Mouse (Mus musculus): Measurements from ENCODE around the gene Ppfia3. TPM values are rescaled to one million over a fixed set of nuclear protein-coding genes. Genes with fewer than 3 reads are reported as not detected.

Gene Ppfia3
- total RNA-seq, 2 experiments from 2014 or later: 129 to 134 TPM

DNA sequence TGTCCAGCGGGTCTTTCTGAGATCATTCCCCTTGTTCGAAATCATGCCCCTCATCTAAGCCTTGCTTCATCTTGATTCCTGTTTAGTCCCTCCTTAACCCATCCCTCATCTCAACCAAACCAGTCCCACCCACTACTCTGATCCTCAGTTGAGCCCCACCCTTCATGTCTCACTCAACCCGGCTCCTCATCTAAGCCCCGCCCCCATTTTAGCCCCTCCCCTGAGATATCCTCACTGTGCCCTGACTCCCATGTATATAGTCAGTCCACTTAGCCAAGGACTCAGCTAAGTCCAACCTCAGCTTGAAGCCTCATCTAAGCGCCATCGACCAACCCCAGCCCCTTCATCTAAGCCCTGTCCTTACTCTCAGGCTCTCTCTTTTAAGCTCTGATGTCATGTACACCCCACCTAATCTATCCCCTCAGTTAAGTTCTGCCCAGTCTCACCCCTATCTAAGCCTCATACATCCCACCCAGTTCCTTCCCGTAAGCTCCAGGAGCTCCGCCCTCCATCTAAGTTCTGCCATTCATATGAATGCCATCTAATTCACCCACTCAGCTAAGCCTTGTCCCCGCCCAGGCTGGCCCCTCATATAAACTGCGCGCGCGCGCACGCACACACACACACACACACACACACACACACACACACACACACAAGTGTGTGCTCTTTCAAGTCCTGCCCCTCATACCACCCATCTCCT lies 11.3 kb downstream of the Ppfia3 start:
- DNase-seq (ENCODE audit: extremely low spot score in 1 of 2, low spot score in 1 of 2): no peak

GRCm38 (mm10) chr7:45353041-45353440 lies 13.8 kb downstream of the Ppfia3 start:
- no peak for DNase-seq (ENCODE audit: extremely low spot score in 1 of 2, low spot score in 1 of 2)

- DNase-seq (ENCODE audit: extremely low spot score in 1 of 2, low spot score in 1 of 2): no peak
Measured at GRCm38 (mm10) chr7:45346905-45347304, 19.9 kb downstream of the Ppfia3 start.

- DNase-seq (ENCODE audit: extremely low spot score in 1 of 2, low spot score in 1 of 2): peak in 1 of 2 experiments; percentile 39
Measured at GRCm38 (mm10) chr7:45343543-45343942, 23.3 kb downstream of the Ppfia3 start.

DNA sequence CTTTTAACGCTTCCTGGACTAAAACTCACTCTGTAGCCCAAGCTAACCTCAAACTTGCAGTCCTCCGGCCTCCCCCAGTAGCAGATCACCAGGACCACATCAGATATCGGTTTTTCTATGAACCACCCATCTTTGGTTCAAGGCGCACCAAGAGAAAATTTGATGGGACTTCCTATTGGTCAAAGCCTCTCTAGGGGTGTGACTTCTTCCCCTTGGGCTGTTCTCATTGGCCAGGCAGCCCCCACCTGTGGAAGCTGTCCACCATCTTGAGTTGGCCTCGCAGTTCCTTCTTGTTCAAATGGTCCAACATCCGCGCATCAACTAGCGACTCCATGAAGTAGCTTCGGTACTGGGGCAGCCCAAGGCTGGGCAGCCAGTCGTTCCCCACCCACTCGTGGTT lies 24.7 kb downstream of the Ppfia3 start:
- no peak for DNase-seq (ENCODE audit: extremely low spot score in 1 of 2, low spot score in 1 of 2)

DNA sequence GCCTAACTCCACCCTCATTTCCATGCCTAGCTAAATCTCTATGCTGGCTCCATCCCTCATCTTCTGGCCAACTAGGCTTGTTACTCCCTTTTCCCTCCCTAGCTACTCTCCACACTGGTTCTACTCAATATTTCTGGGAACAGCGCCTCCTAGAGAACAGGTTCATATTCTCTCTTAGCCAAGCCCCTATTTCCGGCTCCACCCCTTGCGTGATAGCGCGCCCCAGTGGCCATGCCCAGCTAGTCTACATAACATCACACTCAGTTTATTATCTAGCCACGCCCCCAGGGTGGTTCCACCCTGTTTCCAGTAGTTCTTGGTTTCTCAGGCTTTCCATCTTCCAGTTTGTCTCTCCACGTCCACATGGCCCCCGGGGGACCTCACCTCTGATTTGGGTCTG lies 25.5 kb downstream of the Ppfia3 start:
- peak in 1 of 2 experiments; percentile 73 for DNase-seq (ENCODE audit: extremely low spot score in 1 of 2, low spot score in 1 of 2)

DNA sequence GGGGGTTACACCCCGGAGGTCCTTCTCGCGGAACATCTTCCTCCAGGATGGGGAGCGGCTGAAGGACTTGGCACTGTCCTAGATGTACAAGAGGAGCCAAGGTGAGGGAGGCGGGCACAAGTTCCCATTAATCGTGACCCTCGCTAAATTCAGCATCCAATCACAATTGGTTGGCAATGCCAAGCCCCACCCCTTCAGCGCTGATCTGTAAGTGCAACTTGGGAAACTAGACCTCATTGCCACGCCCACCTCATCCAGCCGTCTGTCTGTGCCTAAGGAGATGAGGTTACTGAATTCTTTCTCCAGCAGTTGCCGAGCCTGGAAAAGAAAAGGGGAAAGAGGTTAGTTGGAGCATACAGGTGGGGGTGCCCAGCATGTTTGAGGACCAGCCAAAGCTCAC lies 26.1 kb downstream of the Ppfia3 start:
- no peak for DNase-seq (ENCODE audit: extremely low spot score in 1 of 2, low spot score in 1 of 2)

GRCm38 (mm10) chr7:45340066-45340442 lies 26.8 kb downstream of the Ppfia3 start:
- DNase-seq (ENCODE audit: extremely low spot score in 1 of 2, low spot score in 1 of 2): no peak

GRCm38 (mm10) chr7:45339410-45340065 lies 27.3 kb downstream of the Ppfia3 start:
- DNase-seq (ENCODE audit: extremely low spot score in 1 of 2, low spot score in 1 of 2): no peak

- no peak for DNase-seq (ENCODE audit: extremely low spot score in 1 of 2, low spot score in 1 of 2)
Measured at GRCm38 (mm10) chr7:45338161-45338911, 28.5 kb downstream of the Ppfia3 start.

DNA sequence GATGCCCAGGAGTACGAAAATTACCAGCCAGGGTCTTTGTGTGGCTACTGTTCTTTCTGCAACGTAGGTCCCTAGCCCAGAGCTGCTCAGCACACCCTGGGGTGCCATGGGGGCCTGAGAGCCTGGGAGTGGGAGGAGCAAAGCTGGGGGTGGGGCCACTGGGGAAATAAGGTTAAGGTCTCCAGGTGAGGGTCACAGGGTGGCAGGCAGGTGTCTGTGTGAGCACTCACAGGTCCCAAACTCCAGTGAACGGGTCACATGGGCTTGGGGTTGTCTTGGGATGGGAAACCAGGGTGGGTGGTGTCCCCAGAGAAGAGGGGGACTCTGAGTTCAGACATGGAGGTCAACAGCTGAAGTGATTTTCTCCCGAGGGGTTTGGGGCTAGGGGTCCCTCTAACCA lies 29.4 kb downstream of the Ppfia3 start:
- DNase-seq (ENCODE audit: extremely low spot score in 1 of 2, low spot score in 1 of 2): no peak

DNA sequence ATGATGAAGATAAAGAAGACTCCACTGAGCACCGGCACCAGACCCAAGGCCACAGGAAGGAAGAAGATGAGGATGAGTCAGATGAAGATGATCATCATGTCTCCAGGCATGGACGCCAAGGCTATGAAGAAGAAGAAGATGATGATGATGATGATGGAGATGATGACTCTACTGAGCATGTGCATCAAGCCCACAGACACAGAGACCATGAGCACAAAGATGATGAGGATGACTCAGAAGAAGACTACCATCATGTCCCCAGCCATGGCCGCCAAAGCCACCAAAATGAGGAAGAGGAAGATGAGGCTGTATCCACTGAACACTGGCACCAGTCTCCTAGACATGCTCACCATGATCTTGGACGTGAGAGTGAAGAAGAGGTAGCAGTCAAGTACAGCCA lies 30.5 kb downstream of the Ppfia3 start:
- no peak for DNase-seq (ENCODE audit: extremely low spot score in 1 of 2, low spot score in 1 of 2)

GRCm38 (mm10) chr7:45335056-45335455 lies 31.8 kb downstream of the Ppfia3 start, which contains the start of gene Hrc:
TSS of gene Hrc (plus strand) at chr7:45335290.
- no peak for DNase-seq (ENCODE audit: extremely low spot score in 1 of 2, low spot score in 1 of 2)

- DNase-seq (ENCODE audit: extremely low spot score in 1 of 2, low spot score in 1 of 2): no peak
Measured at GRCm38 (mm10) chr7:45334605-45335004, 32.2 kb downstream of the Ppfia3 start.

GRCm38 (mm10) chr7:45333431-45333982 lies 33.3 kb downstream of the Ppfia3 start, which contains the start of gene Trpm4:
TSS of gene Trpm4 (minus strand) at chr7:45333780.
- DNase-seq (ENCODE audit: extremely low spot score in 1 of 2, low spot score in 1 of 2): peak; percentile 64 to 65

DNA sequence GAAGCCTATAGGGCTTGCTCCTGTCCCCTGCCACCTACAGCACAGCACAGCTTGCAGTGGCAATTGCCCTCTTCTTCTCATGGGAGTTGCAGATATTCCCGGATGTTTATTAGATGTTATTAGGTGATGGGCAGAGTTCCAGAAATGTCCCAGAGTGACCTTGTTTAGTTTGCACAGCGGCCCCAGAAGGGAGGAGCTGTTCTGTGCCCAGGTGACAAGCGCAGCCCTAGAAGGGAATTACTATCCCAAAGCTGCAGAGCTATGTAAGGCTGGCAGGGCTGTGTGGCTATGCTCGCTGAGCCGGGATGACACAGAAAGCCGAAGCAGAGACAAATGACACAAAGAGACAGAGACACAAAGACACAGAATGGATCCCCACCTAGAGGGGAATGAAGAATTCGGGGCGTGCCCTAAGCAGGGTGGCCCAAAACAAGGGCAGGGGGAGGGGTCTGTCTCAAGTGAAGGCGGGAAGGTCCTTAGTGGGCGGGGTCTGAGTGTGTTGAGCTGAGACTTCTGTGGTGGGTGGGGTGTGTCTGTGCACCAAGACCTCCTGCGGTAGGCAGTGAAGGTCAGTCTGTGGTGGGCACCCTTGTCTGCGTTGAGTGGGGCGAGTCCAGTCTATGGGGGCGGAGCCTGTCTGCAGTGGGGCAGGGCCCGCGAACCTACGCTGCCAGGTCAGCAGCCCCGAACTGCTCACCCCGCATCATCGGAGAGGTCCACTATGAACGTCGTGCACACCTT lies 34.0 kb downstream of the Ppfia3 start:
- DNase-seq (ENCODE audit: extremely low spot score in 1 of 2, low spot score in 1 of 2): no peak

- DNase-seq (ENCODE audit: extremely low spot score in 1 of 2, low spot score in 1 of 2): no peak
Measured at GRCm38 (mm10) chr7:45331502-45331901, 35.3 kb downstream of the Ppfia3 start.

DNA sequence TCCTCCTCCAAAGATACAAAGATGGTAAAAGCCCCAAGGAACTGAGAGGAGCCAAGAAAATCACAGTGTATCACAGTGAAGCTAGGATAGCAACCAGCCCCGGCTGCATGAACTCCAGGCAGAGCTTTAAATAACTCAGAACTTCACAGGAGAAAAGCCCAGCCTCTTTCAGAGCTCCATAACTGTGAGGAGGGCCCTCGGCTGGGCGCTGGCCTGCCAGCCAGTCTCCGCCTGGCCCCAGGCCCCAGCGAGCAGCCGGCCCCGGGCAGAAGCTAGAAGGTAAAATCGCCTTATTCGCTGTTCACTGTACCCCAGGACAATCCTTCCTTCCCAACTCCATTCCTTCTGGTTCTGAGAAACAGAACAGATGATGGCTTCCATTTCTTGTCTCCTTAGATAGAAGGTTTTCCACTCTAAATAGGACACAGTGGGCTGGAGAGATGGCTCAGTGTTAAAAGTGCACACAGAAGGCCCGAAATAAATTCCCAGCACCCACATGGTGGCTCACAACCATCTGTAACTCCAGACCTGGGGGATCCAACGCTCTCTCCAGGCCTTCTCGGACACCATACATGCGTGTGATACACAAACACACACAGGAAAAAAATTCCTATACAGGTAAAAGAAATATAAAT lies 37.9 kb downstream of the Ppfia3 start:
- DNase-seq (ENCODE audit: extremely low spot score in 1 of 2, low spot score in 1 of 2): no peak

DNA sequence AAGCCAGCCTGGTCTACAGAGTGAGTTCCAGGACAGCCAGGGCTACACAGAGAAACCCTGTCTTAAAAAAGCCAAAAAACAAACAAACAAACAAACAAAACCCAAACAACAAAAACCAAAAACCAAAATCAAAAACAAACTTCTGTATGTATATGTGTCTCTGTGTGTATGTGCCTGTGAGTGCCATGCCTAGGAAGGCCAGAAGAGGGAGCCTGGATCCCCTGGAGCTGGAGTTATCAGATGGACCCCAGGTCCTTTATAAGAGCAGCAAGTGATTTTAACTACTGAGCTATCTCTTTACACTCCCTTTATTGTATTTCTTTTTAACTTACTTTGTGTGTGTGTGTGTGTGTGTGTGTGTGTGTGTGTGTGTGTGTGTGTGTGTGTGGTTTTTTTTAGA lies 41.0 kb downstream of the Ppfia3 start:
- DNase-seq (ENCODE audit: extremely low spot score in 1 of 2, low spot score in 1 of 2): no peak

- DNase-seq (ENCODE audit: extremely low spot score in 1 of 2, low spot score in 1 of 2): no peak
Measured at GRCm38 (mm10) chr7:45323069-45323468, 43.8 kb downstream of the Ppfia3 start.
